Mouse (Mus musculus): Measurements from ENCODE around the gene Ifitm6. TPM values are rescaled to one million over a fixed set of nuclear protein-coding genes. Genes with fewer than 3 reads are reported as not detected.
"Not testable (repeated sequence)": the region's sequence is repeated elsewhere in the genome, so short reads cannot be mapped to it uniquely, and the experiment has no call there.

The Ifitm6 gene
- polyA plus RNA-seq, 1 experiment from 2014 or later = not detected

- Histone ChIP-seq H3K27ac (no peak overlapping the region), H3K4me2 (replicated peaks) (no peak overlapping the region), H3K9me3 (replicated peaks) (no peaks in the 10 kb centered on the region), H3K36me3 (no peaks in the 10 kb centered on the region), H3K9ac (no peak overlapping the region), H3K4me3 (no peak overlapping the region), H3K27me3 (peaks cover 10% of the 10 kb centered on the region), H3K4me1 (no peaks in the 10 kb centered on the region)
- 19% methylated on average over 14 of the region's 14 CpGs for WGBS
- ATAC-seq (ENCODE audit: low FRiP score) = no peak
Measured at GRCm38 (mm10) chr7:140973396-140974165, 44.1 kb downstream of the Ifitm6 start.

- H3K9me3 ChIP-seq (replicated peaks) = no peaks in the 10 kb centered on the region
- peaks cover 10% of the 10 kb centered on the region for H3K27me3 ChIP-seq
- WGBS = 85% methylated on average over 8 of the region's 8 CpGs
- peaks cover 4% of the 10 kb centered on the region for H3K4me1 ChIP-seq
- H3K9ac ChIP-seq = no peak overlapping the region; the same call in 1 of the 2 replicates
- ATAC-seq (ENCODE audit: low FRiP score) = no peak
- no peak overlapping the region for H3K27ac ChIP-seq
- H3K4me3 ChIP-seq = no peak overlapping the region
- H3K4me2 ChIP-seq (replicated peaks) = no peak overlapping the region
- no peaks in the 10 kb centered on the region for H3K36me3 ChIP-seq
Measured at GRCm38 (mm10) chr7:140971479-140972171, 46.1 kb downstream of the Ifitm6 start.

GRCm38 (mm10) chr7:140970931-140971330 is 46.8 kb downstream of the Ifitm6 start:
- Histone ChIP-seq H3K4me2 (replicated peaks) (no peak overlapping the region), H3K4me3 (no peak overlapping the region), H3K9ac (no peak overlapping the region), H3K27ac (no peak overlapping the region), H3K4me1 (peaks cover 4% of the 10 kb centered on the region), H3K9me3 (replicated peaks) (no peaks in the 10 kb centered on the region), H3K36me3 (no peaks in the 10 kb centered on the region), H3K27me3 (peaks cover 10% of the 10 kb centered on the region)
- ATAC-seq (ENCODE audit: low FRiP score) = no peak
- WGBS = 44% methylated on average over 7 of the region's 7 CpGs

GRCm38 (mm10) chr7:140968710-140969109 is 49.0 kb downstream of the Ifitm6 start:
- H3K4me1 ChIP-seq; H3K4me2 ChIP-seq (replicated peaks); H3K4me3 ChIP-seq; H3K27me3 ChIP-seq; H3K27ac ChIP-seq; ATAC-seq (ENCODE audit: low FRiP score); H3K9ac ChIP-seq; H3K9me3 ChIP-seq (replicated peaks); H3K36me3 ChIP-seq: not testable (repeated sequence)
- 23% methylated on average over 3 of the region's 3 CpGs for WGBS

DNA sequence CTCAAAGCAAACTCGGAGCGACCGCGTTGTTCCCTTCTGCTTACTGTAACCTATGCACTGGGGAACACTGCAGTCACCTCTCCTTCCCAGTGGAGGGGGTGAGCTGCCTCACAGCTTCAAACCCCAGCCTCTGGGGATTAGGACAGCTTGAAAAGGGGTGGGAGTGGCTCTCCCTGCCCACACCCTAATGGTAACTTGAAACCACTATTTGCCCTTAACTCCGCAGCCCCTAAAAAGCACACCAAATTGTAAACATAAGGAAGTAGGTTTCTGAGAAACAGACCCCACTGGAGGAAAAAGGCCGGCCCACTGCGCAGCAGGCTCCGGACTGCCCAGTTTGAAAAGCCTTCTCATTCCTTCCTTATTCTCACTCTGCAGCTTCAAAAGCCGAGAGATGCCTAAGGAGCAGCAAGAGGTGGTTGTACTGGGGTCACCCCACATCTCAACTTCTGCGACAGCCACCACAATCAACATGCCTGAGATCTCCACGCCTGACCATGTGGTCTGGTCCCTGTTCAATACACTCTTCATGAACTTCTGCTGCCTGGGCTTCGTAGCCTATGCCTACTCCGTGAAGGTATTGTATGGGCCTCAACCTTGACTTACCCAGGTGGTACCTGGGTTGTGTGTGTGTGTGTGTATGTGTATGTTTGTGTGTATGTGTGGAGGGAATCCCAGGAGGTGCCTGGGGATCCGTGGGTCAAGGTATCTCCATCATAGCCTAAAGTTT is 49.7 kb downstream of the Ifitm6 start:
- H3K36me3 ChIP-seq = no peaks in the 10 kb centered on the region
- H3K9ac ChIP-seq = no peak overlapping the region; the same call in 1 of the 2 replicates
- ATAC-seq (ENCODE audit: low FRiP score) = no peak
- no peak overlapping the region for H3K4me3 ChIP-seq
- no peak overlapping the region for H3K4me2 ChIP-seq (replicated peaks)
- peaks cover 4% of the 10 kb centered on the region for H3K4me1 ChIP-seq
- 9% methylated on average over 14 of the region's 14 CpGs for WGBS
- H3K9me3 ChIP-seq (replicated peaks) = no peaks in the 10 kb centered on the region
- 0 out of 2 replicates have a peak, but pooled peaks cover 7% of the 10 kb centered on the region for H3K27me3 ChIP-seq
- no peak overlapping the region for H3K27ac ChIP-seq

DNA sequence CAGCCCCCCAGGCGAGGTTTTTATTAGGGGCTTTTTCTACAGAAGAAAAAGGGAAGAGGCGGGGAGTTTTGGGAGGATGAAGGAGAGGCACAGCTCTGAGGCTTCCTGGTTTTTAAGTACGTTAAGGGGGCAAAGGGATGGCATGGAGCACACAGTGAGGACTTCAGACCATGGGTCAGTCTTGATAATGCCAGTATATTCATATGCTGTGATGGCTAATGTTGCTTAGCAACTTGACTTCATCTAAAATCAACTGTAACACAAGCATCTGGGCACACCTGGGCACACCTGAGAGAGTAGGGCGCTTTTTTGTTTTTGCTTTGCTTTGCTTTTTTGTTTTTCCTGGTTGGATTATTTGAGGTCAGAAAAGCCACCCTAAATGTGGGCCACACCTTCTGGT is 50.8 kb downstream of the Ifitm6 start, which contains the start of gene Ifitm1:
Gene Ifitm1, plus strand, starts transcription at position 301 of the 400 bp plus-strand sequence.
- 84% methylated on average over 4 of the region's 4 CpGs for WGBS
- Histone ChIP-seq H3K4me1 (peaks cover 4% of the 10 kb centered on the region), H3K27me3 (0 out of 2 replicates have a peak, but pooled peaks cover 7% of the 10 kb centered on the region), H3K36me3 (no peaks in the 10 kb centered on the region), H3K4me3 (no peak within 1 kb of the TSS), H3K27ac (no peak within 1 kb of the TSS), H3K9me3 (replicated peaks) (no peaks in the 10 kb centered on the region), H3K4me2 (replicated peaks) (no peak within 1 kb of the TSS), H3K9ac (no peak within 1 kb of the TSS; the same call in 1 of the 2 replicates)
- no peak for ATAC-seq (ENCODE audit: low FRiP score)

Other genes with a start within 250 kb of the Ifitm6 start
- 0.19 and 0.36 TPM in 2 replicates for gene Syce1, start 230.1 kb downstream of the Ifitm6 start, polyA plus RNA-seq (2016; fragmentation: Nextera tagmentation; extraction: Ambion mirVana)
- gene Zfp941, start 195.7 kb downstream of the Ifitm6 start, polyA plus RNA-seq (2016; fragmentation: Nextera tagmentation; extraction: Ambion mirVana) = 12.3 and 13.4 TPM in 2 replicates
- gene Urah, start 182.9 kb downstream of the Ifitm6 start, polyA plus RNA-seq (2016; fragmentation: Nextera tagmentation; extraction: Ambion mirVana) = 0.93 TPM in 1 of 2 replicates, not detected in the other
- gene Scgb1c1, start 172.4 kb downstream of the Ifitm6 start, polyA plus RNA-seq (2016; fragmentation: Nextera tagmentation; extraction: Ambion mirVana) = not detected in 2 replicates
- not detected in 2 replicates for gene Odf3, start 170.1 kb downstream of the Ifitm6 start, polyA plus RNA-seq (2016; fragmentation: Nextera tagmentation; extraction: Ambion mirVana)
- gene Gm45785, start 161.6 kb downstream of the Ifitm6 start, polyA plus RNA-seq (2016; fragmentation: Nextera tagmentation; extraction: Ambion mirVana) = not detected in 2 replicates
- gene Ric8a, start 161.0 kb downstream of the Ifitm6 start, polyA plus RNA-seq (2016; fragmentation: Nextera tagmentation; extraction: Ambion mirVana) = 82.3 and 88.5 TPM in 2 replicates
- gene Bet1l, start 160.3 kb downstream of the Ifitm6 start, polyA plus RNA-seq (2016; fragmentation: Nextera tagmentation; extraction: Ambion mirVana) = 30.9 and 33.4 TPM in 2 replicates
- gene Psmd13, start 136.0 kb downstream of the Ifitm6 start, polyA plus RNA-seq (2016; fragmentation: Nextera tagmentation; extraction: Ambion mirVana) = 279 and 282 TPM in 2 replicates
- 25.8 and 27.1 TPM in 2 replicates for gene Sirt3, start 135.6 kb downstream of the Ifitm6 start, polyA plus RNA-seq (2016; fragmentation: Nextera tagmentation; extraction: Ambion mirVana)
- gene Cox8b, start 117.5 kb downstream of the Ifitm6 start, polyA plus RNA-seq (2016; fragmentation: Nextera tagmentation; extraction: Ambion mirVana) = 0.81 TPM in 1 of 2 replicates, not detected in the other
- 0.13 and 0.27 TPM in 2 replicates for gene Nlrp6, start 97.0 kb downstream of the Ifitm6 start, polyA plus RNA-seq (2016; fragmentation: Nextera tagmentation; extraction: Ambion mirVana)
- gene Pgghg, start 76.5 kb downstream of the Ifitm6 start, polyA plus RNA-seq (2016; fragmentation: Nextera tagmentation; extraction: Ambion mirVana) = 15.5 and 16.8 TPM in 2 replicates
- gene Ifitm5, start 67.6 kb downstream of the Ifitm6 start, polyA plus RNA-seq (2016; fragmentation: Nextera tagmentation; extraction: Ambion mirVana) = 0.43 and 1.6 TPM in 2 replicates
- 0.97 TPM in 1 of 2 replicates, not detected in the other for gene Gm45717, start 62.0 kb downstream of the Ifitm6 start, polyA plus RNA-seq (2016; fragmentation: Nextera tagmentation; extraction: Ambion mirVana)
- 326 and 340 TPM in 2 replicates for gene Ifitm2, start 61.9 kb downstream of the Ifitm6 start, polyA plus RNA-seq (2016; fragmentation: Nextera tagmentation; extraction: Ambion mirVana)
- gene Ifitm1, start 50.7 kb downstream of the Ifitm6 start, polyA plus RNA-seq (2016; fragmentation: Nextera tagmentation; extraction: Ambion mirVana) = 8.8 and 9.1 TPM in 2 replicates
- 22.5 and 26.0 TPM in 2 replicates for gene Ifitm3, start 7.2 kb downstream of the Ifitm6 start, polyA plus RNA-seq (2016; fragmentation: Nextera tagmentation; extraction: Ambion mirVana)
- not detected in 2 replicates for gene Gm17387, start 11.2 kb upstream of the Ifitm6 start, polyA plus RNA-seq (2016; fragmentation: Nextera tagmentation; extraction: Ambion mirVana)
- 46.1 and 46.5 TPM in 2 replicates for gene B4galnt4, start 43.2 kb upstream of the Ifitm6 start, polyA plus RNA-seq (2016; fragmentation: Nextera tagmentation; extraction: Ambion mirVana)
- gene Pkp3, start 60.3 kb upstream of the Ifitm6 start, polyA plus RNA-seq (2016; fragmentation: Nextera tagmentation; extraction: Ambion mirVana) = 3.1 and 4.5 TPM in 2 replicates
- gene Sigirr, start 82.6 kb upstream of the Ifitm6 start, polyA plus RNA-seq (2016; fragmentation: Nextera tagmentation; extraction: Ambion mirVana) = 1.7 and 2.6 TPM in 2 replicates
- gene Ano9, start 99.9 kb upstream of the Ifitm6 start, polyA plus RNA-seq (2016; fragmentation: Nextera tagmentation; extraction: Ambion mirVana) = 0.59 and 0.81 TPM in 2 replicates
- gene Ptdss2, start 104.5 kb upstream of the Ifitm6 start, polyA plus RNA-seq (2016; fragmentation: Nextera tagmentation; extraction: Ambion mirVana) = 76.0 and 76.5 TPM in 2 replicates
- gene Rnh1, start 154.9 kb upstream of the Ifitm6 start, polyA plus RNA-seq (2016; fragmentation: Nextera tagmentation; extraction: Ambion mirVana) = 61.0 and 61.9 TPM in 2 replicates
- gene Hras, start 176.1 kb upstream of the Ifitm6 start, polyA plus RNA-seq (2016; fragmentation: Nextera tagmentation; extraction: Ambion mirVana) = 95.1 and 103 TPM in 2 replicates
- gene Lrrc56, start 176.2 kb upstream of the Ifitm6 start, polyA plus RNA-seq (2016; fragmentation: Nextera tagmentation; extraction: Ambion mirVana) = 10.8 and 12.2 TPM in 2 replicates
- 3.3 and 3.9 TPM in 2 replicates for gene Lmntd2, start 196.2 kb upstream of the Ifitm6 start, polyA plus RNA-seq (2016; fragmentation: Nextera tagmentation; extraction: Ambion mirVana)
- 34.7 and 35.6 TPM in 2 replicates for gene Rassf7, start 197.9 kb upstream of the Ifitm6 start, polyA plus RNA-seq (2016; fragmentation: Nextera tagmentation; extraction: Ambion mirVana)
- gene Phrf1, start 210.9 kb upstream of the Ifitm6 start, polyA plus RNA-seq (2016; fragmentation: Nextera tagmentation; extraction: Ambion mirVana) = 95.5 and 99.3 TPM in 2 replicates
- 1.1 and 1.5 TPM in 2 replicates for gene Irf7, start 248.6 kb upstream of the Ifitm6 start, polyA plus RNA-seq (2016; fragmentation: Nextera tagmentation; extraction: Ambion mirVana)

All from hindbrain, embryonic 12.5 days (tissue).